Mouse (Mus musculus) ES-E14 (cell line): ENCODE results near the gene Vmn1r129.
"Not testable (repeated sequence)": the region's sequence is repeated elsewhere in the genome, so short reads cannot be mapped to it uniquely, and the experiment has no call there.

Experiments
- CHD2 ChIP-seq: IDR thresholded peaks from 2 replicates; pipeline ENCODE4 v1.6.1; 2014; ENCODE audit warnings: mild to moderate bottlenecking, low read depth, low read length, inconsistent platforms
- HCFC1 ChIP-seq: IDR thresholded peaks from 2 replicates; pipeline ENCODE4 v1.6.1; 2012; ENCODE audit warnings: low read length, inconsistent platforms, borderline replicate concordance; ENCODE audit not compliant: insufficient read depth
- MAFK ChIP-seq: IDR thresholded peaks from 2 replicates; pipeline ENCODE4 v1.6.1; 2014; ENCODE audit warnings: mild to moderate bottlenecking, low read depth, low read length, inconsistent platforms; ENCODE audit not compliant: insufficient read depth
- ZC3H11A ChIP-seq: IDR thresholded peaks from 2 replicates; pipeline ENCODE4 v1.6.1; 2012; ENCODE audit warnings: low read depth, mild to moderate bottlenecking, inconsistent platforms, low read length, borderline replicate concordance
- ZNF384 ChIP-seq: IDR thresholded peaks from 2 replicates; pipeline ENCODE4 v1.6.1; 2012; ENCODE audit warnings: low read depth, low read length, inconsistent platforms

DNA sequence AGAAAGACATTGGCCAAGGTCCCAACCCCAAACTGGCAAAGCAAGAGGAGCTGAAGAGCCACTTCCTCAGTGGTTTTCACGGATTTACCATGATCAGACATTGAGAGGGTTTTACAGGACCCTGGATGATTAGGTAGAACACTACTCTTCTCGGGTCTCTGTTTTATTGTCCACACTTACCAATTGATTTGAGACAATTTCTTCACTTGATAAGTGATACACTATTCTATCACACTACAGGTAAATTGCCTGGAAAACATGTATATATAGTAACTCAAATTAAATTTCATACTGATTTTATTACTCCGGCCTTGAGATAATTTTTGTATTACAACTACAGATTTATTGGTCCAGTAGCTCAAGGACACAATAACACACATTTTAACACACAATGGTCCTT is 41.3 kb downstream of the Vmn1r129 start, which contains the start of gene Vmn1r127:
- TF ChIP-seq ZC3H11A, ZNF384, MAFK, HCFC1, CHD2: not testable (repeated sequence)
